Mouse (Mus musculus) midbrain, embryonic 16.5 days (tissue): ENCODE data around the gene Naa40. TPM values are rescaled to one million over a fixed set of nuclear protein-coding genes. Genes with fewer than 3 reads are reported as not detected.

Experiments
- ATAC-seq: fragments of 200-750 bp; cut with Nextera tagmentation; 2 replicates; pipeline ENCODE4 v1.8.0; 2017; ENCODE audit warnings: moderate TSS enrichment
- H3K27ac ChIP-seq: fragments of 300-500 bp; sonication (generic); 2 replicates; pipeline ENCODE4 v1.5.1; 2014; ENCODE audit warnings: mild to moderate bottlenecking, low read length, mixed read lengths
- H3K27me3 ChIP-seq: fragments of 300-500 bp; sonication (generic); 2 replicates; pipeline ENCODE4 v1.6.1; 2014; ENCODE audit warnings: low read depth, low read length, mixed read lengths; ENCODE audit not compliant: control insufficient read depth, insufficient read depth
- H3K36me3 ChIP-seq: fragments of 300-500 bp; sonication (generic); 2 replicates; pipeline ENCODE4 v1.6.1; 2014; ENCODE audit warnings: mild to moderate bottlenecking, low read length, moderate library complexity, mixed read lengths; ENCODE audit not compliant: control insufficient read depth, insufficient read depth
- H3K4me1 ChIP-seq: fragments of 300-500 bp; sonication (generic); 2 replicates; pipeline ENCODE4 v1.6.1; 2014; ENCODE audit warnings: mild to moderate bottlenecking, low read length, mixed read lengths; ENCODE audit not compliant: control insufficient read depth, insufficient read depth
- H3K4me2 ChIP-seq: fragments of 300-500 bp; sonication (generic); 2 replicates; pipeline ENCODE4 v1.6.1; 2014; ENCODE audit warnings: mild to moderate bottlenecking, low read length, mixed read lengths
- H3K4me3 ChIP-seq: fragments of 300-500 bp; sonication (generic); 2 replicates; pipeline ENCODE4 v1.5.1; 2014; ENCODE audit warnings: low read depth, mild to moderate bottlenecking, low read length, moderate library complexity, mixed read lengths
- H3K9ac ChIP-seq: fragments of 300-500 bp; sonication (generic); 2 replicates; pipeline ENCODE4 v1.6.1; 2014; ENCODE audit warnings: low read depth, low read length, mixed read lengths
- H3K9me3 ChIP-seq: fragments of 300-500 bp; sonication (generic); replicated peaks from 2 replicates; pipeline ENCODE4 v1.6.1; 2014; ENCODE audit warnings: mild to moderate bottlenecking, low read length, mixed read lengths; ENCODE audit not compliant: control insufficient read depth, poor library complexity, severe bottlenecking
- WGBS: fragments of 180-500 bp; shearing (Covaris S2); extraction: QIAGEN DNeasy Blood & Tissue Kit; methylation state at CpG from one replicate; pipeline ENCODE4 v1.1.7; 2014; 5-methylcytosine and 5-hydroxymethylcytosine counted together
- polyA plus RNA-seq: library from polyadenylated mRNA; unstranded; fragments of >200 nt; fragmentation: Nextera tagmentation; extraction: Ambion mirVana; gene quantifications from 2 replicates; pipeline ENCODE4 v1.2.1, GENCODE M21; 2015

Gene Naa40
- polyA plus RNA-seq, 1 experiment from 2014 or later: 69.6 TPM

- ATAC-seq: peak; percentile 16
- no peaks in the 10 kb centered on the region for H3K9me3 ChIP-seq
- peak overlapping the region; percentile 75 for H3K4me3 ChIP-seq
- H3K36me3 ChIP-seq: no peaks in the 10 kb centered on the region
- peaks cover 14% of the 10 kb centered on the region for H3K4me1 ChIP-seq
- H3K4me2 ChIP-seq: peak overlapping the region; percentile 68
- peak overlapping the region; percentile 87 for H3K27ac ChIP-seq
- 4% methylated on average over 13 of the region's 13 CpGs for WGBS
- H3K27me3 ChIP-seq: no peaks in the 10 kb centered on the region
- H3K9ac ChIP-seq: peak overlapping the region; percentile 66
Observed at GRCm38 (mm10) chr19:7240291-7240690, 692 bp downstream of the Naa40 start.

- H3K27me3 ChIP-seq: no peaks in the 10 kb centered on the region
- no peaks in the 10 kb centered on the region for H3K9me3 ChIP-seq
- WGBS: 87% methylated on average over 3 of the region's 3 CpGs
- H3K4me3 ChIP-seq: peak overlapping the region; percentile 75
- H3K27ac ChIP-seq: no peak overlapping the region
- peaks cover 14% of the 10 kb centered on the region for H3K4me1 ChIP-seq
- no peaks in the 10 kb centered on the region for H3K36me3 ChIP-seq
- peak overlapping the region; percentile 68 for H3K4me2 ChIP-seq
- ATAC-seq: no peak
- peak overlapping the region; percentile 66 for H3K9ac ChIP-seq
Observed at GRCm38 (mm10) chr19:7239574-7239973, 1.4 kb downstream of the Naa40 start.

GRCm38 (mm10) chr19:7236742-7237141, 4.2 kb downstream of the Naa40 start:
- no peaks in the 10 kb centered on the region for H3K36me3 ChIP-seq
- no peak overlapping the region for H3K9ac ChIP-seq
- H3K9me3 ChIP-seq: no peaks in the 10 kb centered on the region
- no peak overlapping the region for H3K27ac ChIP-seq
- H3K27me3 ChIP-seq: no peaks in the 10 kb centered on the region
- 82% methylated on average over 4 of the region's 4 CpGs for WGBS
- ATAC-seq: no peak
- peaks cover 14% of the 10 kb centered on the region for H3K4me1 ChIP-seq
- no peak overlapping the region for H3K4me3 ChIP-seq
- H3K4me2 ChIP-seq: no peak overlapping the region

GRCm38 (mm10) chr19:7236011-7236410, 5.0 kb downstream of the Naa40 start:
- Histone ChIP-seq H3K27me3 (no peaks in the 10 kb centered on the region), H3K4me1 (peaks cover 11% of the 10 kb centered on the region), H3K27ac (no peak overlapping the region), H3K9ac (no peak overlapping the region), H3K4me3 (no peak overlapping the region), H3K4me2 (no peak overlapping the region), H3K9me3 (no peaks in the 10 kb centered on the region), H3K36me3 (no peaks in the 10 kb centered on the region)
- ATAC-seq: no peak
- WGBS: 91% methylated on average over 2 of the region's 2 CpGs

GRCm38 (mm10) chr19:7235461-7235860, 5.5 kb downstream of the Naa40 start:
- H3K27ac ChIP-seq: no peak overlapping the region
- no peak overlapping the region for H3K4me2 ChIP-seq
- H3K27me3 ChIP-seq: no peaks in the 10 kb centered on the region
- WGBS: 92% methylated on average over 9 of the region's 9 CpGs
- no peaks in the 10 kb centered on the region for H3K9me3 ChIP-seq
- no peak overlapping the region for H3K4me3 ChIP-seq
- H3K4me1 ChIP-seq: peaks cover 11% of the 10 kb centered on the region
- no peak for ATAC-seq
- H3K9ac ChIP-seq: no peak overlapping the region
- no peaks in the 10 kb centered on the region for H3K36me3 ChIP-seq

GRCm38 (mm10) chr19:7234537-7235221, 6.3 kb downstream of the Naa40 start:
- Histone ChIP-seq H3K36me3 (peaks cover 7% of the 10 kb centered on the region), H3K4me1 (peaks cover 6% of the 10 kb centered on the region), H3K4me3 (no peak overlapping the region), H3K27me3 (no peaks in the 10 kb centered on the region), H3K9ac (no peak overlapping the region), H3K4me2 (no peak overlapping the region), H3K27ac (no peak overlapping the region), H3K9me3 (no peaks in the 10 kb centered on the region)
- peak; percentile 90 for ATAC-seq
- 60% methylated on average over 8 of the region's 8 CpGs for WGBS

GRCm38 (mm10) chr19:7226511-7226914, 14.5 kb downstream of the Naa40 start:
- no peak overlapping the region for H3K9ac ChIP-seq
- H3K4me1 ChIP-seq: no peaks in the 10 kb centered on the region
- ATAC-seq: no peak
- H3K4me2 ChIP-seq: no peak overlapping the region
- WGBS: 82% methylated on average over 6 of the region's 6 CpGs
- H3K4me3 ChIP-seq: no peak overlapping the region
- no peaks in the 10 kb centered on the region for H3K27me3 ChIP-seq
- H3K9me3 ChIP-seq: no peaks in the 10 kb centered on the region
- peaks cover 28% of the 10 kb centered on the region for H3K36me3 ChIP-seq
- H3K27ac ChIP-seq: no peak overlapping the region

GRCm38 (mm10) chr19:7225096-7225690, 15.8 kb downstream of the Naa40 start:
- peaks cover 26% of the 10 kb centered on the region for H3K36me3 ChIP-seq
- no peak overlapping the region for H3K4me2 ChIP-seq
- no peaks in the 10 kb centered on the region for H3K4me1 ChIP-seq
- no peak overlapping the region for H3K9ac ChIP-seq
- H3K9me3 ChIP-seq: no peaks in the 10 kb centered on the region
- H3K27me3 ChIP-seq: no peaks in the 10 kb centered on the region
- ATAC-seq: no peak
- no peak overlapping the region for H3K4me3 ChIP-seq
- H3K27ac ChIP-seq: no peak overlapping the region
- 91% methylated on average over 9 of the region's 9 CpGs for WGBS

GRCm38 (mm10) chr19:7224253-7224652, 16.7 kb downstream of the Naa40 start:
- Histone ChIP-seq H3K4me3 (no peak overlapping the region), H3K9me3 (no peaks in the 10 kb centered on the region), H3K4me2 (no peak overlapping the region), H3K27ac (no peak overlapping the region), H3K36me3 (peaks cover 16% of the 10 kb centered on the region), H3K9ac (no peak overlapping the region), H3K4me1 (no peaks in the 10 kb centered on the region), H3K27me3 (no peaks in the 10 kb centered on the region)
- 89% methylated on average over 3 of the region's 3 CpGs for WGBS
- no peak for ATAC-seq
